Mouse (Mus musculus) liver, embryonic 14.5 days (tissue): ENCODE data around the gene Nploc4.

Experiments
- CTCF ChIP-seq: IDR thresholded peaks from 2 replicates; pipeline ENCODE4 v1.5.1; 2016; ENCODE audit warnings: antibody characterized with exemption, low read depth, control low read depth
- EP300 ChIP-seq: IDR thresholded peaks from 2 replicates; pipeline ENCODE4 v1.6.1; 2016; ENCODE audit warnings: antibody characterized with exemption, low read depth

GRCm38 (mm10) chr11:120351250-120352092, 86.0 kb downstream of the Nploc4 start:
- no peak for TF ChIP-seq EP300
- TF ChIP-seq CTCF = no peak
